Mouse (Mus musculus): ENCODE measurements at regions not wholly inside any gene's neighbourhood (a gene's known extent, or its start where the extent isn't known, plus 50 kb on each side); places are given as distances from the start of the nearest gene placed in this dataset.

GRCm38 (mm10) chr2:143305747-143306570, 227.7 kb downstream of the Otor start:
- DNase-seq (ENCODE audit: low spot score in 2 of 2): no peak

- no peak for DNase-seq (ENCODE audit: low spot score in 2 of 2)
Observed at GRCm38 (mm10) chr2:143306571-143306925, 228.3 kb downstream of the Otor start.

DNA sequence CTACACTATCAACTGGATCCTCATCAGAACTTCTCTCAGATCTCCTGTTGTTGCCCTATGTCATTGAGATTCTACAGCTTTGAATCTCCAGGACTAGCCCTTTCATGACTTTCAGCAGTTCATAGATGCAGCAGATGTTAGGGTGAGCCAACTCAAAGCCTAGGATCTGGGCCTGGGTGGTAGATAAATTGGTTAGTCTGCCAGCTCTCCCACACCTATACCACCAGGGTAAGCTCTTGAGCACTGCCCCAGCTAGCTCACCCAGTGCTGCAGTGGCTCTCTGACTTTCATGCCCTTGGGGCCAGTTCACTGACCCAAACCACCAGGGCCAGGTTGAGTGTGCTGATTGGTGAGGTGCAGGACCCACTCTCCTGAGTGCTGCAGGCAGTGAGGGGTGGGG, 220.5 kb upstream of the Pcsk2 start:
- DNase-seq (ENCODE audit: low spot score in 2 of 2): no peak

DNA sequence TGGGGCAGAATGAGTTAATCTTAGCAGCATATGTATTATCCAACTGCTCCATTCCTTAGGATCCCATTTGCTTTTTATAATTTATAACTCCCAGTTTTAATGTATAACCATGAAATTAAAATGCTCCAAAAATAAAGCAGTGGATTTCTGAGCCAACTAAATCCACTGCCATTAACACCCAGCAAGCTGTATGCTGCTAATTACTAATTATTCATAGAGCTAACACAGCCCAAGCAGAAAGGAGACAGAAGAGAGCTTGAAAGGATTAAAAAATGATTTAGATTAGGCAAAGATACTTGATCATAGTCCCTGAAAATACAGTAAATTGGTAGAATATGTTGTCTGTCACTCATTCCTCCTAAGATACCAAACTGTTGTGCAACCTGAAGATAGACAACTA, 213.9 kb upstream of the Pcsk2 start:
- DNase-seq (ENCODE audit: low spot score in 2 of 2): no peak

- DNase-seq (ENCODE audit: low spot score in 2 of 2): no peak
Observed at GRCm38 (mm10) chr2:143340364-143340763, 205.6 kb upstream of the Pcsk2 start.

GRCm38 (mm10) chr2:143364193-143364592, 181.8 kb upstream of the Pcsk2 start:
- no peak for DNase-seq (ENCODE audit: low spot score in 2 of 2)

- DNase-seq (ENCODE audit: low spot score in 2 of 2): no peak
Observed at GRCm38 (mm10) chr2:143365976-143366375, 180.0 kb upstream of the Pcsk2 start.

Measured in gastrocnemius, postnatal 4 days (tissue).